Mouse (Mus musculus): Measurements from ENCODE around the gene Esrra. TPM values are rescaled to one million over a fixed set of nuclear protein-coding genes. Genes with fewer than 3 reads are reported as not detected.

The Esrra gene
- total and polyA plus RNA-seq, 2 experiments from 2014 or later, result 7.2 to 31.6 TPM

DNA sequence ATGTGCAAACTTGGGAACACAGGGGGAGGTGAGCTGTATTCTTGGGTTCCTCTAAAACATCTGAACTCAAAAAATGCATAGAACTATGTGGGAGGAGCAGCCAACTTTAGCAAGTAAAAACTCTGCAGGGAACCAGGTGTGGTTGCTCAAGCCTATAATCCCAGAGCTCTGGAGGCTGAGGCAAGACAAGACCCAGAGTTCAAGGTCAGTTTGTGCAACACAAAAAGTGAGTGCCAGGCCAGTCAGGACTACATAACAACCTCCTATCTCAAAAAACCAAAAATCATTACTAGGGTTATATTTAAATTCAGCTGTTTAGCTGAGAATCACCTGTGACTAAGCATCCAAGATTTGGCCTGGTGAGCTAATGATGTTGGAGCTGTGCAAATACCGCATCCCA is 10.4 kb upstream of the Esrra start:
- no peak for TF ChIP-seq CTCF (IDR thresholded peaks at IDR 0.05)
- no peaks in the 10 kb centered on the region for H3K36me3 ChIP-seq (ENCODE audit: insufficient read depth, low read length)
- 0 out of 2 replicates have a peak, but pooled peaks cover 6% of the 10 kb centered on the region for H3K4me1 ChIP-seq (ENCODE audit: insufficient read depth, low read length)
- H3K9me3 ChIP-seq (ENCODE audit: low read length), result no peaks in the 10 kb centered on the region
- 45% methylated on average over 1 of the region's 1 CpGs for WGBS
- no peak overlapping the region for H3K4me3 ChIP-seq (ENCODE audit: low read depth, low read length)
- H3K27me3 ChIP-seq (ENCODE audit: insufficient read depth, low read length), result peaks cover 53% of the 10 kb centered on the region
- no peak overlapping the region for H3K9ac ChIP-seq (replicated peaks; ENCODE audit: low read length, poor library complexity, severe bottlenecking)
- H3K4me2 ChIP-seq (ENCODE audit: low read depth, low read length, poor library complexity, severe bottlenecking), result no peak overlapping the region
- DNase-seq (ENCODE audit: low spot score), result no peak
- no peak overlapping the region for H3K27ac ChIP-seq (ENCODE audit: low read depth, low read length)
- ATAC-seq (ENCODE audit: low FRiP score), result no peak

GRCm38 (mm10) chr19:6931002-6931401 is 9.4 kb upstream of the Esrra start:
- Histone ChIP-seq H3K27ac (ENCODE audit: low read depth, low read length) (no peak overlapping the region), H3K4me1 (ENCODE audit: insufficient read depth, low read length) (0 out of 2 replicates have a peak, but pooled peaks cover 6% of the 10 kb centered on the region), H3K9ac (replicated peaks; ENCODE audit: low read length, poor library complexity, severe bottlenecking) (no peak overlapping the region), H3K36me3 (ENCODE audit: insufficient read depth, low read length) (no peaks in the 10 kb centered on the region), H3K4me2 (ENCODE audit: low read depth, low read length, poor library complexity, severe bottlenecking) (no peak overlapping the region), H3K9me3 (ENCODE audit: low read length) (no peaks in the 10 kb centered on the region), H3K27me3 (ENCODE audit: insufficient read depth, low read length) (peaks cover 62% of the 10 kb centered on the region), H3K4me3 (ENCODE audit: low read depth, low read length) (no peak overlapping the region)
- DNase-seq (ENCODE audit: low spot score), result no peak
- TF ChIP-seq CTCF (IDR thresholded peaks at IDR 0.05), result no peak
- no peak for ATAC-seq (ENCODE audit: low FRiP score)
- 7% methylated on average over 2 of the region's 2 CpGs for WGBS

- ATAC-seq (ENCODE audit: low FRiP score) (no peak), DNase-seq (ENCODE audit: low spot score) (no peak)
- no peak overlapping the region for H3K27ac ChIP-seq (ENCODE audit: low read depth, low read length)
- H3K9ac ChIP-seq (replicated peaks; ENCODE audit: low read length, poor library complexity, severe bottlenecking), result no peak overlapping the region
- no peaks in the 10 kb centered on the region for H3K9me3 ChIP-seq (ENCODE audit: low read length)
- H3K4me3 ChIP-seq (ENCODE audit: low read depth, low read length), result no peak overlapping the region
- H3K36me3 ChIP-seq (ENCODE audit: insufficient read depth, low read length), result no peaks in the 10 kb centered on the region
- TF ChIP-seq CTCF (IDR thresholded peaks at IDR 0.05), result no peak
- no peak overlapping the region for H3K4me2 ChIP-seq (ENCODE audit: low read depth, low read length, poor library complexity, severe bottlenecking)
- 0 out of 2 replicates have a peak, but pooled peaks cover under 1% of the 10 kb centered on the region for H3K4me1 ChIP-seq (ENCODE audit: insufficient read depth, low read length)
- H3K27me3 ChIP-seq (ENCODE audit: insufficient read depth, low read length), result peaks cover 73% of the 10 kb centered on the region
- 8% methylated on average over 9 of the region's 9 CpGs for WGBS
Observed at GRCm38 (mm10) chr19:6928080-6928479, 6.5 kb upstream of the Esrra start.

- 0 out of 2 replicates have a peak, but pooled peaks cover 5% of the 10 kb centered on the region for H3K4me1 ChIP-seq (ENCODE audit: insufficient read depth, low read length)
- no peaks in the 10 kb centered on the region for H3K9me3 ChIP-seq (ENCODE audit: low read length)
- no peak overlapping the region for H3K27ac ChIP-seq (ENCODE audit: low read depth, low read length)
- no peak for DNase-seq (ENCODE audit: low spot score)
- H3K27me3 ChIP-seq (ENCODE audit: insufficient read depth, low read length), result peaks cover 61% of the 10 kb centered on the region
- no peak for TF ChIP-seq CTCF (IDR thresholded peaks at IDR 0.05)
- peak overlapping the region; percentile 41 for H3K4me2 ChIP-seq (ENCODE audit: low read depth, low read length, poor library complexity, severe bottlenecking)
- H3K9ac ChIP-seq (replicated peaks; ENCODE audit: low read length, poor library complexity, severe bottlenecking), result no peak overlapping the region
- H3K36me3 ChIP-seq (ENCODE audit: insufficient read depth, low read length), result no peaks in the 10 kb centered on the region
- WGBS, result 13% methylated on average over 26 of the region's 26 CpGs
- no peak for ATAC-seq (ENCODE audit: low FRiP score)
- H3K4me3 ChIP-seq (ENCODE audit: low read depth, low read length), result peak overlapping the region; percentile 6
Observed at GRCm38 (mm10) chr19:6926559-6927255, 5.1 kb upstream of the Esrra start.

DNA sequence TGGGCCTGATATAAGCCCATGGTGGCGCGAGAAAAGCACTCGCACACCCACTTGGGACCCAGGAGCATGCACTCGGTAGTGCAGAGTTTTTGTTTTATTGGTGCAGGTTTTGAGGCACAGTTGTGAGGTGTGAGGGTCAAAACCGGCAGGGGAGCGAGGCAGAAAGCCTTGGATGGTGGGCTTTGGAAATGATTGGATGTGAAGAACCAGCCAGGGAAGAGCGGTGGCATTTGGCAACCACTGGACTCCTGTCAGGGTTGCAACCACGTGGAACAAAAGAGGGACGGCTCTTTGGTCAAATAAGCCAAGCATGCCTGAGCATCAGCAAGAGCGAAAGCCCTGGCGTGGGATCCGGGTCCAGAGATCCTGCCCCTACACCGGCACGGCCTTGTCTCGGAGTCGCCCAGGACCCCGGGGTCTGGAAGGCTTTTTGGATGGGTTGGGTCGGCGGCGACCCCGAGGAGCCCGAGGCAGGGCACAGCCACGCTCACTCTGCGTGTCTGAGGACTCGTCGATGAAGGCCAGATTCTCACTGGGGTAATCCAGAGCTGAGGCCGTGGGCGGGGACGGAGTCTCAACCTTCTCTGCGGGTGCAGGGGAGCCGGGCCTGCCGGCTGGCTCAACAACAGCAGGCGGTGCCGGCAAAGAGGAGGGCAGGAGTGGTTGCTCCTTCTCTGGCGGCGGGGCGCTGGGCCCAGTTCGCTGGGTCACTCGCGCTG is 4.2 kb upstream of the Esrra start:
- WGBS, result 12% methylated on average over 39 of the region's 40 CpGs
- DNase-seq (ENCODE audit: low spot score) (no peak), ATAC-seq (ENCODE audit: low FRiP score) (no peak)
- Histone ChIP-seq H3K4me1 (ENCODE audit: insufficient read depth, low read length) (peaks cover 6% of the 10 kb centered on the region), H3K9ac (replicated peaks; ENCODE audit: low read length, poor library complexity, severe bottlenecking) (no peak overlapping the region), H3K27me3 (ENCODE audit: insufficient read depth, low read length) (peaks cover 58% of the 10 kb centered on the region), H3K4me2 (ENCODE audit: low read depth, low read length, poor library complexity, severe bottlenecking) (no peak overlapping the region), H3K27ac (ENCODE audit: low read depth, low read length) (no peak overlapping the region), H3K4me3 (ENCODE audit: low read depth, low read length) (no peak overlapping the region), H3K9me3 (ENCODE audit: low read length) (no peaks in the 10 kb centered on the region), H3K36me3 (ENCODE audit: insufficient read depth, low read length) (no peaks in the 10 kb centered on the region)
- TF ChIP-seq CTCF (IDR thresholded peaks at IDR 0.05), result no peak

GRCm38 (mm10) chr19:6925307-6925573 is 3.6 kb upstream of the Esrra start, which contains the start of gene Catsperz:
Catsperz (minus strand) TSS chr19:6925380.
- no peak for DNase-seq (ENCODE audit: low spot score)
- Histone ChIP-seq H3K9me3 (ENCODE audit: low read length) (no peaks in the 10 kb centered on the region), H3K36me3 (ENCODE audit: insufficient read depth, low read length) (no peaks in the 10 kb centered on the region), H3K4me1 (ENCODE audit: insufficient read depth, low read length) (peaks cover 12% of the 10 kb centered on the region), H3K4me3 (ENCODE audit: low read depth, low read length) (0 out of 2 replicates have a peak within 1 kb of the TSS, but pooled peaks have one; percentile 3), H3K27me3 (ENCODE audit: insufficient read depth, low read length) (peaks cover 58% of the 10 kb centered on the region), H3K4me2 (ENCODE audit: low read depth, low read length, poor library complexity, severe bottlenecking) (no peak within 1 kb of the TSS), H3K9ac (replicated peaks; ENCODE audit: low read length, poor library complexity, severe bottlenecking) (no peak within 1 kb of the TSS), H3K27ac (ENCODE audit: low read depth, low read length) (no peak within 1 kb of the TSS)
- WGBS, result 7% methylated on average over 9 of the region's 9 CpGs
- no peak for ATAC-seq (ENCODE audit: low FRiP score)
- no peak for TF ChIP-seq CTCF (IDR thresholded peaks at IDR 0.05)
